Mouse (Mus musculus): Measurements from ENCODE around the gene Sval2.

Gene Sval2

DNA sequence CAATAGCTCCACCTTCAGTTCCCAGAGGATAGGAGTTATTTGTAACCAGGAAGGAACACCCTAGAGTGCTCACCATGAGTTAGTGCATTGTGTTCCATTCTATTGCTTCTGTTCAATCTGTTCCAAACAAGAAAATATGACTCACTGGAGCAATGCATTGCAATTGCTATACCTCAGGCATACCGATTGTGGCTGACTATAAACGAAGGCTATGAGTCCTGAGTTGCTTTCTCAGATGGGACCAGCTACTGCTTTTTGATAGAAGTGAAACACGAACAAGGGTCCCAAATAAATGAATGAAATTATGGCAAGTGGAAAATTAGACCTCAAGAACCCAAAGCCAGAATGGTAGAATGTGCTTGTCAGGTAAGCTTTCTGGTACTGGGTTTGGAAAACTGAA lies at the start of gene Sval2:
Sval2 (plus strand) TSS at position 301 of the 400 bp plus-strand sequence.
- in situ Hi-C loops (cut with MboI): no loop called here

DNA sequence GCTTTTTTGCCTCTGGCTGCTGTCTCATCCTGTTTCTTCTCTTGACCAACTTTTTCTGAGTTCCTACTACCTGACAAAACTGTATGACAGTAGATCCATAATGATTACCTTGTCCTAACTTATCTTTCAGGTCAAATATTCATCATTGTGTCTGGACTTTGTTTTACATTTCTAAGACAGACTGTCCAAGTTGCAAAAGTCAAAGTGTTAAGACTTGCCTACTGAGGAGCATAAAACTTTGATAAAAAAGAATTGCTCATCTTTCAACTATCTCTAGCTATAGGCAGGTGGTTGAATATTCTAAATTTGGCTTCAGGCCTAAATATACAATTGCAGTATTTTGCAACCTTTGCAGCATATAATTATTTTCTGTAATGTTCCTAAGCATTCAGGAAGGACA lies 28.7 kb upstream of the Sval2 start:
- in situ Hi-C loops (cut with MboI): no loop called here

DNA sequence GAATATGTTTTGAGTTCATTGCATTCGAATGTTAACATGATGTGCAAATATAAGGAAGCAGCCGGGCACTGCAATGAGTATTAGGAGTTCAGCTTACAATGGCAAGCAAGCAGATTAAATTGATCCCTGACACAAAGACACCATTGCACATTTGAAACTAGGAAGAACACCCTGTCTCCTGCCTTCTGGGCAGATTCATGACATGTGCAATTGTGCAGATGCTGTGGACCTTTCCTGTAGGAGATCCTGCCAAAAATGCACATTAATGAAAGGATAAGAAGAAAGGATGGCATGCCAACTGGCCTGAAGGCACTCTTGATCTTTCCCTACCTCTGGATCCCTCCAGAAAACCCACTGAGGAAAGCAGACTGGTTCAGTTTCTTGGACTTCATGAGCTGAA lies 23.3 kb upstream of the Sval2 start:
- in situ Hi-C loops (cut with MboI): no loop called here

DNA sequence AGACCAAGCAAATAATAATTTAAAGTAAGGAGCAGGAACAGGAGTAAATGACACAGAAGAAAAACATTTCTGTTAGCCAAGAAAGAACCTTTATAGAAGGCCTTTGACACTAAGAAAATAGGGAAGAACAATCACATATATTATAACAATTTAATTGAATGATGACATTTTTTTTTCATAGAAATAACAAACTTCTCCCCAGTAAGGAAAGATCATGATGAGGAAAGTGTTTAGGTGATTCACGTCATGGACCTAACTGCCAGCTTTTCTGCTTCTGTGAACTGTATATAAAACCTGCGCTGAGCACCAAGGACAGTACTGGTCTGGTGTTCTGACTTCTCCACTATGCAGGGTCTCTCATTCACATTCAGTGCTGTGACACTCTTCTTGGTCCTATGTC lies 5.6 kb upstream of the Sval2 start, which contains the start of gene Pip:
Pip (plus strand) TSS at position 301 of the 400 bp plus-strand sequence.
- in situ Hi-C loops (cut with MboI): no loop called here

DNA sequence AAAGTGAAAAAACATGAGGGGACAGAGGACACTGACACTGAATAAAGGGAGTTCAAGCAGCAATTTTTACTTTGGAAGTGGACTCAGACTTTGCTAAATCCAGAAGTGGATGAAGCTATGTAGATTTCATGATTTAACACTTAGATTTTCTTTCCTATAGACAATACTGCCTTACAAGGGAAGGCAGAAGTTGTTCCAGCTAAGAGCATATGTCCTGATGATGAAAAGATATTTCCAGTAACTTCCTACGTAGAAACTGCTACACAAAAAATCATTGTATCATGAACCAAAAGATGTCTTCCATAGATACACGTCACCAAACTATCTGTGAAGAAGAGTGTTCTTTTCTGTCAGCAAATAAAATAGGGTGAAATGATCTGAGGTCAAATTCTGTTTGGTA lies 11.2 kb downstream of the Sval2 start:
- in situ Hi-C loops (cut with MboI): no loop called here

DNA sequence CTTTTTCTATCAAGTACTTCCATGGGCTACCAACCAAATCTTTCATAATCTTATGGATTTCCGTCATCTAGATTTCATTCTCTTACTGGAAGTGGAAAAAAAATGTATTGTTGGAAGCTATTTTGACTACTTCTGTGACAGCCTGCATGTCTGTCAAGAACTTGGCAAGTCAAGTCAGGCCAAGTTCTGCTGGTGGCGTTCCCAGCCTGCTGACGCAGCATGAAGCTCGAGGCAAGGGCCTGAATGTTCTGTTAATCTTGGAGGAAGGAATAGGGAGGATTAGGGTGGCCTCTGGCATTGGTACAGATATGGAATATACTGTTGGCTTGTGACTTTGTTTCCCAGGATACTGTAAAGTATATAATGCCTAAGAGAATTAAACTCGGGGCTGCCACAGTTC lies 58.8 kb downstream of the Sval2 start:
- in situ Hi-C loops (cut with MboI): no loop called here
